Mouse (Mus musculus): ENCODE results near the gene AI182371.

DNA sequence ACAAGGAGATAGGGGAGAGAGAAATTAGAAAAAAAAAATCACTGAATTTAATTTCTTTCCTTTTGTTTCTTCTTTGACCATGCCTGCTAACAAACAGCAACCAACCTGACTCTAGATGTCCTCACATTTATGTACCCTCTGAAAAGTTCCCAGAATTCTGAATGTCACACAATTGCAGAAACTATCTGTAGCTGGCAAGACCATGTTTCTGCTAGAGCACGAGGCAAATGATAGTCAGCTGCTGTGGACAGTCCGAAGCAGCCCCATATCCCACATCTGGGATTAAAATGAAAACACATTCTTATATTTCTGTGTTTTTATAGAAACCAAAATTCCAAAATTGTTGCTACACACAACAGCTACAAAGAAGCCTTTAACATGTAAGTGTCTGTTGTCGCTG lies at the start of gene AI182371:
- TF ChIP-seq POLR2A (IDR thresholded peaks at IDR 0.05; ENCODE audit: extremely low read depth, insufficient read depth, low read length), result no peak
- no peak for TF ChIP-seq CTCF (IDR thresholded peaks at IDR 0.05; ENCODE audit: low read depth, low read length)
